Mouse (Mus musculus): ENCODE measurements at regions not wholly inside any gene's neighbourhood (a gene's known extent, or its start where the extent isn't known, plus 50 kb on each side); places are given as distances from the start of the nearest gene placed in this dataset.
A peak's percentile ranks its signal among the peaks of the same experiment; 100 is the strongest.

- Histone ChIP-seq H3K36me3 (no peaks in the 10 kb centered on the region), H3K9me3 (no peaks in the 10 kb centered on the region), H3K9ac (no peak overlapping the region), H3K27ac (no peak overlapping the region), H3K27me3 (no peaks in the 10 kb centered on the region), H3K4me3 (no peak overlapping the region), H3K4me2 (peak overlapping the region; percentile 29), H3K4me1 (peaks cover 17% of the 10 kb centered on the region)
- WGBS, result 59% methylated on average over 4 of the region's 4 CpGs
- no peak for ATAC-seq (ENCODE audit: borderline replicate concordance, extremely low read depth, low FRiP score, low TSS enrichment)
Measured at GRCm38 (mm10) chr1:88575291-88575690, 65.4 kb upstream of the Glrp1 start.

- no peak overlapping the region for H3K4me3 ChIP-seq
- 92% methylated on average over 13 of the region's 13 CpGs for WGBS
- H3K27ac ChIP-seq, result no peak overlapping the region
- no peak overlapping the region for H3K4me2 ChIP-seq
- H3K27me3 ChIP-seq, result no peaks in the 10 kb centered on the region
- H3K4me1 ChIP-seq, result peaks cover 13% of the 10 kb centered on the region
- ATAC-seq (ENCODE audit: borderline replicate concordance, extremely low read depth, low FRiP score, low TSS enrichment), result no peak
- no peak overlapping the region for H3K9ac ChIP-seq
- H3K9me3 ChIP-seq, result no peaks in the 10 kb centered on the region
- no peaks in the 10 kb centered on the region for H3K36me3 ChIP-seq
Measured at GRCm38 (mm10) chr1:88572161-88572560, 62.3 kb upstream of the Glrp1 start.

GRCm38 (mm10) chr1:88568447-88569053 lies 58.7 kb upstream of the Glrp1 start:
- Histone ChIP-seq H3K4me1 (0 out of 2 replicates have a peak, but pooled peaks cover 5% of the 10 kb centered on the region), H3K4me2 (no peak overlapping the region), H3K9me3 (no peaks in the 10 kb centered on the region), H3K27me3 (no peaks in the 10 kb centered on the region), H3K36me3 (no peaks in the 10 kb centered on the region), H3K27ac (no peak overlapping the region), H3K9ac (no peak overlapping the region), H3K4me3 (no peak overlapping the region)
- 65% methylated on average over 6 of the region's 6 CpGs for WGBS
- no peak for ATAC-seq (ENCODE audit: borderline replicate concordance, extremely low read depth, low FRiP score, low TSS enrichment)

- ATAC-seq (ENCODE audit: borderline replicate concordance, extremely low read depth, low FRiP score, low TSS enrichment), result no peak
- no peaks in the 10 kb centered on the region for H3K27me3 ChIP-seq
Measured at GRCm38 (mm10) chr1:88567198-88567597, 57.3 kb upstream of the Glrp1 start.

GRCm38 (mm10) chr1:88566426-88566825 lies 56.6 kb upstream of the Glrp1 start:
- Histone ChIP-seq H3K9ac (no peak overlapping the region), H3K4me3 (no peak overlapping the region), H3K4me1 (0 out of 2 replicates have a peak, but pooled peaks cover 5% of the 10 kb centered on the region), H3K9me3 (no peaks in the 10 kb centered on the region), H3K4me2 (no peak overlapping the region), H3K27ac (no peak overlapping the region), H3K27me3 (no peaks in the 10 kb centered on the region), H3K36me3 (no peaks in the 10 kb centered on the region)
- ATAC-seq (ENCODE audit: borderline replicate concordance, extremely low read depth, low FRiP score, low TSS enrichment), result no peak

More at GRCm38 (mm10) chr1:88567198-88567597, 57.3 kb upstream of the Glrp1 start:
- no peak overlapping the region for H3K4me2 ChIP-seq
- 0 out of 2 replicates have a peak, but pooled peaks cover 5% of the 10 kb centered on the region for H3K4me1 ChIP-seq
- no peak overlapping the region for H3K4me3 ChIP-seq
- no peak overlapping the region for H3K27ac ChIP-seq
- no peaks in the 10 kb centered on the region for H3K9me3 ChIP-seq
- H3K36me3 ChIP-seq, result no peaks in the 10 kb centered on the region
- no peak overlapping the region for H3K9ac ChIP-seq
- 74% methylated on average over 1 of the region's 1 CpGs for WGBS

GRCm38 (mm10) chr1:88564825-88565224 lies 55.0 kb upstream of the Glrp1 start:
- no peak for ATAC-seq (ENCODE audit: borderline replicate concordance, extremely low read depth, low FRiP score, low TSS enrichment)
- Histone ChIP-seq H3K9ac (no peak overlapping the region), H3K36me3 (no peaks in the 10 kb centered on the region), H3K4me2 (no peak overlapping the region), H3K9me3 (no peaks in the 10 kb centered on the region), H3K4me1 (peaks cover 19% of the 10 kb centered on the region; the same call in 1 of the 2 replicates), H3K4me3 (no peak overlapping the region), H3K27ac (no peak overlapping the region), H3K27me3 (no peaks in the 10 kb centered on the region)
- WGBS, result 35% methylated on average over 4 of the region's 4 CpGs

DNA sequence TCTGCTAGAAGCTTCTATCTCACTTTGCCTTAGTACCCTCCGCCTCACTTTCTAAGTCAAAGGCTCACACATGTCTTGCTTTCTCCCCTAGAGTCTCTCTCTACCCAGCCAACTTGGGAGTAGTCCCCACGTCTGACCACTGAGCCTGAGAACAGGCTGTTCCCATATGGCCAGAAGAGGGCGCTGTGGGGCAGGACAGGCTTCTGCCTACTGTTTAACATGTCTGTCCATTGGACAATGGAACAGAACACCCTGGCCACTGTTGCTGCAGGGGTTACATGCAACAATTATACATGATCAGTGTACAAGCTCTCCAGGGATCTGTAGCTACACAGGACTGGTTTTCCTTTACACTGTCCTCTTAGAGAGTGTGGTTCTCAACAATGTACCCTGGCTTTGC lies 52.5 kb upstream of the Glrp1 start:
- H3K9me3 ChIP-seq, result no peaks in the 10 kb centered on the region
- H3K36me3 ChIP-seq, result no peaks in the 10 kb centered on the region
- H3K27me3 ChIP-seq, result no peaks in the 10 kb centered on the region
- no peak overlapping the region for H3K9ac ChIP-seq
- H3K4me2 ChIP-seq, result no peak overlapping the region
- 29% methylated on average over 3 of the region's 3 CpGs for WGBS
- ATAC-seq (ENCODE audit: borderline replicate concordance, extremely low read depth, low FRiP score, low TSS enrichment), result no peak
- H3K27ac ChIP-seq, result no peak overlapping the region
- no peak overlapping the region for H3K4me3 ChIP-seq
- peaks cover 33% of the 10 kb centered on the region for H3K4me1 ChIP-seq

DNA sequence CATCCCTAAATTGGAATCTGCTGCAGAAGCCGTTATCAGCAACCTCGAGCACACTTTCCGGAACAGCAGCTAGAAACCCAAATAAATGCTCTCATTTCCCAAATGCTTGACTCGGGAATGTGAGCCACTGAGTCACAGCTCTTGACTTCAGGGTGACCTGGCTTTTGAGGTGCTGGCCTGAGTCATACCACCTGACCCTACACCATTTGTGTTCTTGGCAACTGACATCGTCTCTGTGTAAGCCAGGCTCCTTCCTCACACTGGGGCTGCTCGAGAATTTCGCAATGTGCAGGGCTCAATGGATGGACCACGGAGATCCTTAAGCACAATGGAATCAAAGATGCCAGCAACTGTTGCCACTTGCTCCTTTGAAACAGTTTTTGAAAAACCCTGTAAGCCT lies 50.9 kb upstream of the Glrp1 start:
- no peak for ATAC-seq (ENCODE audit: borderline replicate concordance, extremely low read depth, low FRiP score, low TSS enrichment)
- Histone ChIP-seq H3K9ac (no peak overlapping the region), H3K4me1 (peaks cover 33% of the 10 kb centered on the region), H3K27ac (peak overlapping the region; percentile 11; the same call in 1 of the 2 replicates), H3K4me2 (no peak overlapping the region), H3K27me3 (no peaks in the 10 kb centered on the region), H3K4me3 (no peak overlapping the region), H3K36me3 (no peaks in the 10 kb centered on the region), H3K9me3 (no peaks in the 10 kb centered on the region)
- 22% methylated on average over 8 of the region's 8 CpGs for WGBS

All from lung, embryonic 15.5 days (tissue).